Mouse (Mus musculus) fibroblast of lung, adult 2 months (primary cell): ENCODE measurements around the gene Spop.

Source experiments
- DNase-seq: peaks from one replicate; pipeline ENCODE4 v3.0.0-alpha.2; 2011; ENCODE audit warnings: low read depth

Gene Spop

GRCm38 (mm10) chr11:95519996-95520395 lies 106.1 kb downstream of the Spop start:
- no peak for DNase-seq

GRCm38 (mm10) chr11:95520456-95521072 lies 106.7 kb downstream of the Spop start:
- DNase-seq = no peak

GRCm38 (mm10) chr11:95521563-95521962 lies 107.7 kb downstream of the Spop start:
- no peak for DNase-seq

GRCm38 (mm10) chr11:95527307-95527706 lies 113.4 kb downstream of the Spop start:
- no peak for DNase-seq

- no peak for DNase-seq
Measured at GRCm38 (mm10) chr11:95528231-95528630, 114.4 kb downstream of the Spop start.

- no peak for DNase-seq
Measured at GRCm38 (mm10) chr11:95532353-95533072, 118.6 kb downstream of the Spop start.

GRCm38 (mm10) chr11:95533484-95534160 lies 119.7 kb downstream of the Spop start:
- peak; percentile 45 for DNase-seq

- no peak for DNase-seq
Measured at GRCm38 (mm10) chr11:95538378-95539104, 124.7 kb downstream of the Spop start.

- DNase-seq = no peak
Measured at GRCm38 (mm10) chr11:95540637-95541385, 126.9 kb downstream of the Spop start.
